Mouse (Mus musculus): Measurements from ENCODE around the gene Kdm8.

Kdm8 gene

GRCm38 (mm10) chr7:125444464-125445401 lies at the start of gene Kdm8:
TSS of gene Kdm8 (plus strand) at chr7:125444676.
- no peak; the same call in 1 of the 2 replicates for TF ChIP-seq GATA4 (IDR thresholded peaks at IDR 0.05; ENCODE audit: insufficient replicate concordance, low read length)

GRCm38 (mm10) chr7:125398116-125398515 lies 46.4 kb upstream of the Kdm8 start:
- no peak for TF ChIP-seq GATA4 (IDR thresholded peaks at IDR 0.05; ENCODE audit: insufficient replicate concordance, low read length)

DNA sequence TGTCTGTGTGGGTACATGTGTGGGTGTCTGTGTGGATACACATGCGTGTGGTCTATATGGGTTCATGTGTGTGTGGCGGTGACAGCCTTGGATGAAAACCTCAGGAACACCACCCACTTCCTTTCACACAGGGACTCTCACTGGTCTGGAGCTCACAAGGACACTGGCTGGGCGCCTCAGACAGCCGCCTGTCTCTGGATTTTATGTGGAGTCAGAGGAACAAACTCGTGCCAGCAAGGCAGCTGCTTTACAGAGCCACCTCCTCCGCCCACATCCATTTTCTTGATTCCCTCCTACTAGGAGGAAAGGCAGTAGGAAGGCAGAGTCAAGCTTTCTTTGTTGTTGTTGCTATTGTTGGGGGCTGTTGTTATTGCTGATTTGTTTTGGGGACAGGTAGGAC lies 45.8 kb upstream of the Kdm8 start:
- TF ChIP-seq GATA4 (IDR thresholded peaks at IDR 0.05; ENCODE audit: insufficient replicate concordance, low read length): no peak

DNA sequence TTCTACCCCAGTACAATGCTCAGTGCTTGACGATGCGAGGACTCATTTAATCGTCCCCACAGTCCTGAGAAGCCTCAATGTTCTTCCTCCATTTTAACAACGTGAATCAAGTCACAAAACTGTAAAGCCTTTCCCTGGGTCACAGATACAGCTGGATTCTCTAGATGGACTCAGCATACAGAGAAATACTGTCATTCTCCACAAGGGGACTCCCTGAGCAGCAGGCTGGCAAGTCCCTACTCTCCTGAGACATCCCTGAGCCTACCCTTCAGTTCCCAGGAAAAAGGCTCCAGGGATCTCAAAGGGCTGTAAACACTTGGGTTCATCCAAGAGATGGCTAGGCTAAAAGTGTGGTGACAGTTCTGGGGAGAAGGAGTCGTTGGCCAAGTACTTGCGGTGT lies 37.3 kb upstream of the Kdm8 start:
- TF ChIP-seq GATA4 (IDR thresholded peaks at IDR 0.05; ENCODE audit: insufficient replicate concordance, low read length): no peak

- no peak for TF ChIP-seq GATA4 (IDR thresholded peaks at IDR 0.05; ENCODE audit: insufficient replicate concordance, low read length)
Measured at GRCm38 (mm10) chr7:125415087-125415486, 29.4 kb upstream of the Kdm8 start.

- no peak for TF ChIP-seq GATA4 (IDR thresholded peaks at IDR 0.05; ENCODE audit: insufficient replicate concordance, low read length)
Measured at GRCm38 (mm10) chr7:125415776-125416175, 28.7 kb upstream of the Kdm8 start.

DNA sequence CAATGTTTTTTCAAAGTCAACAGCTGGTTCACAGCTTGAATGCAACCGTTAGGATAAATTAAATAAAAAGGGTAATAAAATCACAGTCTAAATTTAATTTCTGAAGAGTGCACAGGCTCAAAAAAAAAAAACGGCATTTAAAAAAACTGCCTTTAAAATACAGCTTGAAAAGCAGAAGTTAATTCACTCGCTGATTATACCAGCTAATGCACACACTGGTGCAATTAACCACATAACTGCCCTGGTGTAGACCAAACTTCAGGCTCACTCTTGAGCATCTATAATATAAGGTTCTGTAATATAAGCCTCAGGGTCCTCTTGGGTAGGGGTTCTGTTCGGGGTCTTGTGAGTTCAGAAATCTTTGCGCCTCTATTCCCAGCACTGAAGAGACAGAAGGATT lies 27.7 kb upstream of the Kdm8 start:
- no peak for TF ChIP-seq GATA4 (IDR thresholded peaks at IDR 0.05; ENCODE audit: insufficient replicate concordance, low read length)

GRCm38 (mm10) chr7:125418413-125418812 lies 26.1 kb upstream of the Kdm8 start:
- no peak for TF ChIP-seq GATA4 (IDR thresholded peaks at IDR 0.05; ENCODE audit: insufficient replicate concordance, low read length)

DNA sequence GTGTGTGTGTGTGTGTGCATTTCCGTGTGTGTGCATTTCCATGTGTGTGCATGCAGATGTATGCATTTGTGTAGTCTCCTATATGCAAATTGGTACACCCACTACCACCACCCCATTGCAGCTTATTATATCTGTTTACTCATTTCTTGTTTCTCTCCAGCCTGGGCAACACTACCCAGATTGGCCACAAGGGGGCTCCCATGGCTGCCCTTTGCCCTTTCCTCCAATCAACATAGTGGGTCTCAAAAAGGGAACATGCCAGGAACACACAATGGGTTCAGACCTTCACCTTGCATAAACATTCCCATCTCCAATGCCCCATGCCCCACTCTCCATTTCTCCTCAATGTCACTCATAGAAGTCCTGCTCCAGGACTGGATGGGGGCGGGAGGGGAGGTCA lies 24.3 kb upstream of the Kdm8 start:
- no peak for TF ChIP-seq GATA4 (IDR thresholded peaks at IDR 0.05; ENCODE audit: insufficient replicate concordance, low read length)

GRCm38 (mm10) chr7:125421911-125422310 lies 22.6 kb upstream of the Kdm8 start:
- TF ChIP-seq GATA4 (IDR thresholded peaks at IDR 0.05; ENCODE audit: insufficient replicate concordance, low read length): no peak

GRCm38 (mm10) chr7:125423056-125423455 lies 21.4 kb upstream of the Kdm8 start:
- TF ChIP-seq GATA4 (IDR thresholded peaks at IDR 0.05; ENCODE audit: insufficient replicate concordance, low read length): no peak

DNA sequence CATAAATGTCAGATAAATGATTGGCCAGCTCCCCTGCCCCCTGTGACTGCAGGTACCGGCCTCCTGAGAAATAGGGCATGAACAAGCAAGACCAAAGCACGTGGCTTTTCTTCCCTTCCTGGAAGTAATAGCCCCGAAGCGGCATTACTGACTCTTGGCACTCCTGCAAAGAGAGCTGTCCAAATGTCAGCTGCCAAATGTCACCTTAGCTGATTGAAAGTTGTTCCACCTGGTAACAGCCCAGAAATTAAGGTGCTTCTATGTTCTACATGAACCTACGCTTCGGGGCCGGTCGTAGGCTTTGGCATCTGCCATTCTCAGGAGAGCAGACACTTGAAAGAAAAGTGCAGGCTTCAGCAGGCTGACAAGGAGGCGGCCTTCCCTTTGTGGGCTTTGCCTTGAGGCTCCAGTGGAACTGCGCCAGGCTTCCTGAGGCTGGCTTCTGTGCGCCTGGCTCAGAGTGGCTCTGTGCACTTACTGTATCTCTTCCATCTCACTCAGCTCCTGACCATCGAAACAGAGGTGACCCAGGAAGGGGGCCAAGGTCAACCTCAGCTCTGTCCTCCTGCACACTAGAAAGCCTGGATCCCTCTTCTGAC lies 16.9 kb upstream of the Kdm8 start:
- no peak for TF ChIP-seq GATA4 (IDR thresholded peaks at IDR 0.05; ENCODE audit: insufficient replicate concordance, low read length)

DNA sequence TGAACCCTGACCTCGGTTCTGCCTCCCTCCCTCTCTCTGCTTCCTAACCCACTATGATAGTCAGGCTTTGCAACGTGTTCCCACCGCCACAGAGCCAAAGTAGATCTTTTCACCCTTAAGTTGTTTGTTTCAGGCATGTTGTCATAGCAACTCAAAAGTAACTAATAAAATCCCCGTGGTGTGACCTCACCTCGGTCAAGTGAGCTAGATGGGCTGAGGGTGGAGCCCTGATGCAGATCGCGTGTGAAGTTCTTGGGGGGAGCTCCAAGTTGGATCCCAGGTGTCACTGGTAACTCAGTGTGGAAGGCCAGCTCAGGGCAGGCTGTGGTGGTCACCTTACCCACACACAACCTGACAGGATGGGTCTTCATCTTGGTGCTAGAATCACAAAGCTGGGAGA lies 16.1 kb upstream of the Kdm8 start:
- no peak for TF ChIP-seq GATA4 (IDR thresholded peaks at IDR 0.05; ENCODE audit: insufficient replicate concordance, low read length)

DNA sequence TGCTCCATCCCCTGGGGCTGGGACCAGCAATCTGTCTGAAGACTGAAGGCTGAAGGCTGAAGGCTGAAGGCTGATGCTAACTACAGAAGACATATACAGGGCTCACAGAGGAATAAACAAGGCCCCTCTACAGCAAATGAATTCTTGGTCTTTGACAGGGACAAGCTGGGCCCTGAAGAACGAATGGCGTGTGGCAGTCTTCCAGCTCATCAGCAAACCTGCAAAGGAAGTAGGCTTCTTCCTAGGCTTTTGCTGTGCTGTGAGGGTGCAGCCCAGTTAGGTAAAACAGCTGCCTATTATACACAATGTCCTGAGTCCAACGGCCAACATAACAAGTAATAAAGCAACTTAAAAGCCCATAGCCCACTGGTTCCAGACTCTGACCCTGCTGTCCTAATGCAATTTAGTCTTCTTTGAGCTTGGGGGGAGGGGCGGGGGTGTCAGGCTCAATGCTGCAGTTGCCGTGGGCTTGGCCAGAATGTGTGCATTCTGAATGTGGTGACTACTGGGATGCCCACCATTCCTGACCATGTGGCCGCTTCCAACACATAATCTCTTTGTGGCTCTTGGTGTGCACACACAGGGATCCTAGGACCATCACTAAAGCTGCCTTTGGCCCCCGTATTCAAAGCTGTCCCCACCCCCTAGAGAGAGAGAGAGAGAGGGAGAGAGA lies 14.2 kb upstream of the Kdm8 start:
- no peak for TF ChIP-seq GATA4 (IDR thresholded peaks at IDR 0.05; ENCODE audit: insufficient replicate concordance, low read length)

DNA sequence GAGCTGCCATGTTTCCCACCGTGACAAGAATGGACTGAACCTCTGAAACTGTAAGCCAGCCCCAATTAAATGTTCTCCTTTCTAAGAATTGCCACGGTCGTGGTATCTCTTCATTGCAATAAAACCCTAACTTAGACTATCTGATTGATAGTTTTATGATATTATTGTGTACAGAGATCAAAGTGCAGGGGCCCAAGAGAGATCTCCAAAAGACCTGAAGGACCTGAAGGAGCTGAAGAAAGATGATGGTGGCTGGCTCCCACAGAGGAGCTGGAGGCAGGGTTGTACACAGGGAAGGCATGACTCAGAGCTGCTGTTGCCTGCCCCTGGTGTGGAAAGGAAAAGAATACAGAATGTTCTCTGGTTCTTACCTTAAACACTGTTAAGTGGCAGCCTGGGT lies 10.6 kb upstream of the Kdm8 start:
- no peak for TF ChIP-seq GATA4 (IDR thresholded peaks at IDR 0.05; ENCODE audit: insufficient replicate concordance, low read length)

Data from liver, adult (tissue).